Mouse (Mus musculus) CH12.LX (cell line): ENCODE data around the gene Sbpl.

Experiments used
- MAFK ChIP-seq: IDR thresholded peaks from 2 replicates; pipeline ENCODE4 v1.6.1; 2011; ENCODE audit warnings: low read length, improper control_type of control experiment; ENCODE audit not compliant: insufficient replicate concordance
- RAD21 ChIP-seq: IDR thresholded peaks from 2 replicates; pipeline ENCODE4 v1.6.1; 2011; ENCODE audit warnings: low read depth, mild to moderate bottlenecking, low read length, improper control_type of control experiment, moderate library complexity
- TBP ChIP-seq: conservative IDR thresholded peaks from 2 replicates; pipeline ENCODE4 v1.6.1; 2011; ENCODE audit warnings: low read depth, low read length, improper control_type of control experiment
- ZC3H11A ChIP-seq: IDR thresholded peaks from 2 replicates; pipeline ENCODE4 v1.6.1; 2012; ENCODE audit warnings: low read depth, mild to moderate bottlenecking, inconsistent platforms, low read length, improper control_type of control experiment

DNA sequence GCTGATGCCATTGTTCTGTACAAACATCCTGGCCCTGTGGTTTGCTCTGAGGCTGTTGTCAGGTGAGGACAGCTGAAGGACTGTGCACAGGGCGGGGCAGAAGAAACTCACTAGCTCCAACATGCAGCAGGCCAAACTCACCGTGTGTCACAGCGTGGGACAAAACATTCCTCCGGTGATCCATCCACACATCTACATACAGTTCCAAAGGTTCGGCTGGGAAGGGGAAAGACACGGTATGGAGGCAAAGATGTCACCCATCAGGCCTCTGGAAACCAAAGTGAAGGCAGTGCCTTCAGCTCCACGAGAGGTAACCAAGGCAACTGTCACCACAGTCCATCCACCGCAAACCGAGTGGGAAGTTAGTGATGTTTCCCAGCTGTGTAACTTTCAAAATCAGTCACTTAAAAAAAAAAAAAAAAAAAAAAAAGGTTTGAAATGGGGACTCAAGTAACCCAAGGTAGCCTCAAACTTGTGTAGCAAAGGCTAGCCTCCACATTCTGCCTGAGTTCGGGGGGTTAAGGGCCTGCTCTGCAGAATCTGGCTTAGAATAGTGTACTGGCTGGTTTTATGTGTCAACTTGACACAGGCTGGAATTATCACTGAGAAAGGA, 25.3 kb upstream of the Sbpl start, which contains the start of gene Prss30:
- TF ChIP-seq ZC3H11A (no peak), TBP (no peak), RAD21 (no peak), MAFK (no peak)
